Mouse (Mus musculus) embryonic fibroblast, embryonic 13.5 days (primary cell): ENCODE data around the gene Grap. TPM values are rescaled to one million over a fixed set of nuclear protein-coding genes. Genes with fewer than 3 reads are reported as not detected.

Experiments
- H3K27ac ChIP-seq: 2 replicates; pipeline ENCODE4 v1.5.1; 2012; ENCODE audit warnings: low read length, control low read depth, inconsistent platforms; ENCODE audit not compliant: insufficient read depth
- H3K4me1 ChIP-seq: 2 replicates; pipeline ENCODE4 v1.6.1; 2011; ENCODE audit warnings: low read length; ENCODE audit not compliant: control insufficient read depth, insufficient read depth
- H3K4me3 ChIP-seq: 2 replicates; pipeline ENCODE4 v1.5.1; 2011; ENCODE audit warnings: mild to moderate bottlenecking, control low read depth, low read length; ENCODE audit not compliant: insufficient read depth
- CTCF ChIP-seq: IDR thresholded peaks from 2 replicates; pipeline ENCODE4 v1.5.1; 2011; ENCODE audit warnings: mild to moderate bottlenecking, control low read depth, low read length, moderate library complexity, borderline replicate concordance; ENCODE audit not compliant: insufficient read depth
- POLR2A ChIP-seq: IDR thresholded peaks from 2 replicates; pipeline ENCODE4 v1.6.1; 2011; ENCODE audit warnings: low read depth, mild to moderate bottlenecking, control low read depth, low read length, moderate library complexity
- polyA plus RNA-seq: library from polyadenylated mRNA; stranded (reverse); fragments of >200 nt; gene quantifications from 2 replicates; pipeline ENCODE4 v1.2.4, GENCODE M21; 2011; ENCODE audit warnings: low read depth; ENCODE audit not compliant: missing spikeins, insufficient read length

Grap gene
- polyA plus RNA-seq, 1 experiment, result 0.32 TPM

GRCm38 (mm10) chr11:61676216-61676854 is 23.3 kb downstream of the Grap start:
- no peak for TF ChIP-seq POLR2A
- no peak for TF ChIP-seq CTCF
- Histone ChIP-seq H3K27ac (no peak overlapping the region), H3K4me1 (no peaks in the 10 kb centered on the region), H3K4me3 (no peak overlapping the region)

GRCm38 (mm10) chr11:61677709-61678108 is 24.6 kb downstream of the Grap start:
- TF ChIP-seq POLR2A (no peak), CTCF (no peak)

GRCm38 (mm10) chr11:61679091-61679866 is 26.2 kb downstream of the Grap start:
- no peak overlapping the region for H3K4me3 ChIP-seq
- H3K27ac ChIP-seq, result no peak overlapping the region
- no peaks in the 10 kb centered on the region for H3K4me1 ChIP-seq
- TF ChIP-seq CTCF (no peak), POLR2A (no peak)

More at GRCm38 (mm10) chr11:61677709-61678108, 24.6 kb downstream of the Grap start:
- H3K27ac ChIP-seq, result no peak overlapping the region
- H3K4me3 ChIP-seq, result no peak overlapping the region
- no peaks in the 10 kb centered on the region for H3K4me1 ChIP-seq

- H3K4me1 ChIP-seq, result peaks cover 4% of the 10 kb centered on the region; the same call in 1 of the 2 replicates
- no peak within 1 kb of the TSS for H3K27ac ChIP-seq
- peak within 1 kb of the TSS; percentile 16 for H3K4me3 ChIP-seq
- TF ChIP-seq CTCF, result no peak
- TF ChIP-seq POLR2A, result no peak
These were observed 31.1 kb downstream of the Grap start, which contains the start of gene Fam83g for GRCm38 (mm10) chr11:61683907-61684731. Gene Fam83g (plus strand): TSS chr11:61684091.

- peaks cover 4% of the 10 kb centered on the region; the same call in 1 of the 2 replicates for H3K4me1 ChIP-seq
- no peak overlapping the region for H3K27ac ChIP-seq
- no peak overlapping the region for H3K4me3 ChIP-seq
- TF ChIP-seq CTCF, result no peak
These were observed 32.2 kb downstream of the Grap start for GRCm38 (mm10) chr11:61685119-61685725.

- no peak overlapping the region for H3K27ac ChIP-seq
- peaks cover 4% of the 10 kb centered on the region; the same call in 1 of the 2 replicates for H3K4me1 ChIP-seq
- no peak overlapping the region for H3K4me3 ChIP-seq
- no peak for TF ChIP-seq POLR2A
- TF ChIP-seq CTCF, result no peak
These were observed 33.1 kb downstream of the Grap start for GRCm38 (mm10) chr11:61686141-61686540.

GRCm38 (mm10) chr11:61686906-61687453 is 33.9 kb downstream of the Grap start:
- TF ChIP-seq POLR2A (no peak), CTCF (no peak)
- Histone ChIP-seq H3K27ac (no peak overlapping the region), H3K4me3 (no peak overlapping the region), H3K4me1 (peaks cover 4% of the 10 kb centered on the region; the same call in 1 of the 2 replicates)

- TF ChIP-seq CTCF (no peak), POLR2A (no peak)
- no peak overlapping the region for H3K27ac ChIP-seq
- peaks cover 4% of the 10 kb centered on the region; the same call in 1 of the 2 replicates for H3K4me1 ChIP-seq
- no peak overlapping the region for H3K4me3 ChIP-seq
These were observed 34.5 kb downstream of the Grap start for GRCm38 (mm10) chr11:61687595-61687994.

- TF ChIP-seq POLR2A, result no peak
- TF ChIP-seq CTCF, result no peak
- H3K4me1 ChIP-seq, result no peaks in the 10 kb centered on the region
These were observed 39.9 kb downstream of the Grap start for GRCm38 (mm10) chr11:61692996-61693395.

More at GRCm38 (mm10) chr11:61692996-61693395, 39.9 kb downstream of the Grap start:
- Histone ChIP-seq H3K4me3 (no peak overlapping the region), H3K27ac (no peak overlapping the region)
